Mouse (Mus musculus): ENCODE results near the gene Magee2. TPM values are rescaled to one million over a fixed set of nuclear protein-coding genes. Genes with fewer than 3 reads are reported as not detected.
"Not testable (repeated sequence)": the region's sequence is repeated elsewhere in the genome, so short reads cannot be mapped to it uniquely, and the experiment has no call there.

Magee2 gene
- 0.07 and 0.13 TPM in 2 replicates for polyA plus RNA-seq (2015; fragmentation: Nextera tagmentation; extraction: Ambion mirVana)

DNA sequence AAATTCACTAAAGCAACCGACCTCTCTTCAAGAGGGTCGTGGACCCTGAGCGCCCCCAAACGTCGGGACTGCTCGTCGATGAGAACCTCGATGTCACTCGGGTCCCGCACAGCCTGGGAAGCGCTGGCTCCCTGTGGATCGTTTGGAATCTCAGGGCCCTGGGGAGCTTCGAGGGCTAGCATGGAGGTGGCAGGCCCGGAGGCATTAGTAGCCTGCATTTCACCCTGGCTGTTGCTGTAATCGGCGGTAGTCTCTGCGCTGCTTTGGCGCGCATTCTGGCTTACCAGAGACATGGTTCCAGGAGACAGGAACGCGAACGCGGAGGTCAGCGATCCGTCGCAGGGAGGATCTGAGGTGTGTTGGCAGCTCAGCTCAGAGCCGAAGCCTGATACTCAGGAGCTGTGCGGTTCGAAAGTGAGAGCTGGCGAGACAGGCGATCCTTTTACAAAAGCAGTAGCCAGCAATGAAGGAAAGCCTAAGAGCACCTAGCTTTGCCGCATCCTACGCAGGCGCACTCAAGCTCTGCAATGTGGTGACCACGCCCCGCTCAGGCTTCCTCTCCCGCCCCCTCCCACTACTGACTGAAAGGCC is at the start of gene Magee2:
Gene Magee2 (minus strand): TSS at position 517 of the 591 bp plus-strand sequence.
- Histone ChIP-seq H3K4me1 (ENCODE audit: control insufficient read depth, low read depth, low read length) (no peaks in the 10 kb centered on the region), H3K27ac (ENCODE audit: low read length) (no peak within 1 kb of the TSS), H3K9ac (ENCODE audit: low read depth, low read length) (no peak within 1 kb of the TSS), H3K9me3 (replicated peaks; ENCODE audit: control insufficient read depth, low read length) (no peaks in the 10 kb centered on the region), H3K36me3 (ENCODE audit: control insufficient read depth, insufficient read depth) (no peaks in the 10 kb centered on the region), H3K4me2 (ENCODE audit: low read depth, low read length) (peak within 1 kb of the TSS; percentile 52), H3K27me3 (ENCODE audit: control insufficient read depth, insufficient read depth, low read depth, low read length) (peaks cover 6% of the 10 kb centered on the region), H3K4me3 (ENCODE audit: low read depth, low read length) (peak within 1 kb of the TSS; percentile 32)
- 20% methylated on average over 37 of the region's 37 CpGs for WGBS (ENCODE audit: insufficient replicate concordance)
- no peak for ATAC-seq (ENCODE audit: low read depth)

- no peak overlapping the region for H3K9ac ChIP-seq (ENCODE audit: low read depth, low read length)
- 43% methylated on average over 9 of the region's 9 CpGs for WGBS (ENCODE audit: insufficient replicate concordance)
- peaks cover 6% of the 10 kb centered on the region for H3K27me3 ChIP-seq (ENCODE audit: control insufficient read depth, insufficient read depth, low read depth, low read length)
- H3K9me3 ChIP-seq (replicated peaks; ENCODE audit: control insufficient read depth, low read length): no peaks in the 10 kb centered on the region
- H3K4me1 ChIP-seq (ENCODE audit: control insufficient read depth, low read depth, low read length): no peaks in the 10 kb centered on the region
- no peak overlapping the region for H3K27ac ChIP-seq (ENCODE audit: low read length)
- no peaks in the 10 kb centered on the region for H3K36me3 ChIP-seq (ENCODE audit: control insufficient read depth, insufficient read depth)
- H3K4me2 ChIP-seq (ENCODE audit: low read depth, low read length): no peak overlapping the region
- no peak for ATAC-seq (ENCODE audit: low read depth)
- no peak overlapping the region for H3K4me3 ChIP-seq (ENCODE audit: low read depth, low read length)
Observed at GRCm38 (mm10) chrX:104853610-104854009, 3.5 kb downstream of the Magee2 start.

DNA sequence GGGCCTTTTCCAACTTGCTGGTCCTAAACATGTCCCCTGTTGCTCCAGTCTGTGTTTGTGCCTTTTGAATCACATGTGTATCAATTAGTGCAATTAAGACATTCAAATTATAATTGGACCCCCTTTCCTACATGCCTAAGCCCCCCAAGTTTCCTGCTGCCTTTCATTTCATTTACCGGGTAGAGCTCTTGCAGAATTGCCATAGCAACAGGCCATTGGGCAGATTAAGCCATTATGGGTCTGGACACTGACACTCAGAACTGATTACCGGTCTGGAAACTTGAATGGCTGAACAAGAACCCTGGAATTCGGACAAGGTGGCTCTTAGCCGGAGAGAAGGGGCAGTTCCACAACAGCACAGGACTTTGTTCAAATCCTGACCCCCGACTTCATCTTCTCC is 39.5 kb downstream of the Magee2 start:
- H3K27me3 ChIP-seq (ENCODE audit: control insufficient read depth, insufficient read depth, low read depth, low read length); H3K9me3 ChIP-seq (replicated peaks; ENCODE audit: control insufficient read depth, low read length); H3K9ac ChIP-seq (ENCODE audit: low read depth, low read length); H3K27ac ChIP-seq (ENCODE audit: low read length); H3K4me3 ChIP-seq (ENCODE audit: low read depth, low read length); H3K36me3 ChIP-seq (ENCODE audit: control insufficient read depth, insufficient read depth); H3K4me2 ChIP-seq (ENCODE audit: low read depth, low read length); ATAC-seq (ENCODE audit: low read depth); H3K4me1 ChIP-seq (ENCODE audit: control insufficient read depth, low read depth, low read length): not testable (repeated sequence)
- 73% methylated on average over 3 of the region's 5 CpGs for WGBS (ENCODE audit: insufficient replicate concordance)

GRCm38 (mm10) chrX:104816987-104817386 is 40.1 kb downstream of the Magee2 start:
- not testable (repeated sequence) for ATAC-seq (ENCODE audit: low read depth); H3K4me3 ChIP-seq (ENCODE audit: low read depth, low read length); H3K36me3 ChIP-seq (ENCODE audit: control insufficient read depth, insufficient read depth); H3K9ac ChIP-seq (ENCODE audit: low read depth, low read length); H3K4me1 ChIP-seq (ENCODE audit: control insufficient read depth, low read depth, low read length); H3K27ac ChIP-seq (ENCODE audit: low read length); H3K4me2 ChIP-seq (ENCODE audit: low read depth, low read length); H3K27me3 ChIP-seq (ENCODE audit: control insufficient read depth, insufficient read depth, low read depth, low read length); H3K9me3 ChIP-seq (replicated peaks; ENCODE audit: control insufficient read depth, low read length)
- WGBS (ENCODE audit: insufficient replicate concordance): 75% methylated on average over 1 of the region's 3 CpGs

DNA sequence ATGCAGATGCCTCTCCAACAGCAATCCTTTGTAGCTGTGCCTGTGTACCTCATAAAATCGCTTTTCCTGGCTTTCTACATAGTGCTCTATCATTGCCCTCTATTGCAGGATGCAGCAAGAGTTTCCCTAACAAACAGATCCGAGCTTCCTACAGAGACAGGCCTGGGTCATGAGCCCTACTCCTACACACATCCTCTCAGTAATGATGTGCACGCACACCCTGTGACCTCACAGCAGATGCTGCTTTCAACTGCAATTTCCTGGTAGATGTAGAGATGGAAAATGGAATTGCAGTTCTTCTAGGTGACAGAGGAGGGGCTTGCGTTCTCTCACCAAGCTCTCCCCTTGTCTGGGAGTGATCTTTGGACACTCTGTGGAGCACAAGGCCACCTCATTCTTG is 43.4 kb downstream of the Magee2 start:
- not testable (repeated sequence) for H3K27me3 ChIP-seq (ENCODE audit: control insufficient read depth, insufficient read depth, low read depth, low read length); H3K27ac ChIP-seq (ENCODE audit: low read length); H3K9ac ChIP-seq (ENCODE audit: low read depth, low read length); H3K4me2 ChIP-seq (ENCODE audit: low read depth, low read length); H3K4me1 ChIP-seq (ENCODE audit: control insufficient read depth, low read depth, low read length); H3K36me3 ChIP-seq (ENCODE audit: control insufficient read depth, insufficient read depth); H3K9me3 ChIP-seq (replicated peaks; ENCODE audit: control insufficient read depth, low read length); H3K4me3 ChIP-seq (ENCODE audit: low read depth, low read length); ATAC-seq (ENCODE audit: low read depth)
- 46% methylated on average over 3 of the region's 4 CpGs for WGBS (ENCODE audit: insufficient replicate concordance)

Other genes with a start within 250 kb of the Magee2 start
- gene Zdhhc15, start 186.2 kb downstream of the Magee2 start, polyA plus RNA-seq (2015; fragmentation: Nextera tagmentation; extraction: Ambion mirVana): 1.2 and 1.3 TPM in 2 replicates
- 28.3 and 28.4 TPM in 2 replicates for gene Pbdc1, start 222.5 kb upstream of the Magee2 start, polyA plus RNA-seq (2015; fragmentation: Nextera tagmentation; extraction: Ambion mirVana)

Measured in liver, embryonic 16.5 days (tissue).